Mouse (Mus musculus) kidney, adult 2 months (tissue): Measurements from ENCODE around the gene Msi2.

Experiments
- CTCF ChIP-seq: fragments of 200-500 bp; conservative IDR thresholded peaks from 2 replicates; pipeline ENCODE4 v1.5.1; 2011; ENCODE audit warnings: low read depth, mild to moderate bottlenecking, control low read depth, low read length, moderate library complexity, mixed read lengths; ENCODE audit not compliant: insufficient read depth, insufficient read length
- POLR2A ChIP-seq: fragments of 200-500 bp; IDR thresholded peaks from one replicate; pipeline ENCODE4 v1.6.1; 2011; ENCODE audit warnings: low read depth, low read length, control low read depth

DNA sequence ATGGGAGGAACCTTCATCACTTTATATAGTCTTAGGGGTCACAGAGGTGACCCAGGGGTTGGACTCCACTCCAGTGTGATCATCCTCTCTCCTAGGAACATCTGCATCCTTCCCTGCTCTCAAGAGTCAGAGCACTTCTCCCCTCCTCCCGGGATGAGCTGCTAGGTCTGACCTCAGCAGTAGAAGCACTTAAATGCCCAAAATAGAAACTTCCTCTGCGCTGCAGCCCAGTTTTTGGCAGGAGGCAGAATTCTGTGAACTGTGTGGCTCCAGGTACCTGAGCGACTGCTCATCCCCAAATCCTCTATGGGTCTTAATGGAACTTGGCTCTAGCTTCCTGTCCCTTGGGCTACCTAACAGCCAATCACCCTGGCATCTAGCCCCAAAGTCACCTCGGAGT, 228.3 kb downstream of the Msi2 start:
- TF ChIP-seq CTCF: no peak
- no peak for TF ChIP-seq POLR2A
